Mouse (Mus musculus) cortical plate, adult 2 months (tissue): ENCODE measurements around the gene Ago3. TPM values are rescaled to one million over a fixed set of nuclear protein-coding genes. Genes with fewer than 3 reads are reported as not detected.

ENCODE experiments used
- H3K27ac ChIP-seq: fragments of 200-500 bp; 2 replicates; pipeline ENCODE4 v1.5.1; 2012; ENCODE audit warnings: low read length, control low read depth, inconsistent platforms; ENCODE audit not compliant: insufficient read depth
- H3K4me1 ChIP-seq: fragments of 200-500 bp; 2 replicates; pipeline ENCODE4 v1.6.1; 2011; ENCODE audit warnings: low read length; ENCODE audit not compliant: control insufficient read depth, insufficient read depth
- H3K4me3 ChIP-seq: fragments of 200-500 bp; 2 replicates; pipeline ENCODE4 v1.5.1; 2011; ENCODE audit warnings: mild to moderate bottlenecking, low read length, control low read depth; ENCODE audit not compliant: insufficient read depth
- CTCF ChIP-seq: fragments of 200-500 bp; IDR thresholded peaks from 2 replicates; pipeline ENCODE4 v1.5.1; 2011; ENCODE audit warnings: mild to moderate bottlenecking, control low read depth, low read length; ENCODE audit not compliant: insufficient read depth; ENCODE audit errors: extremely low read depth
- POLR2A ChIP-seq: fragments of 200-500 bp; IDR thresholded peaks from 2 replicates; pipeline ENCODE4 v1.6.1; 2011; ENCODE audit warnings: mild to moderate bottlenecking, low read length, control low read depth; ENCODE audit not compliant: insufficient read depth; ENCODE audit errors: extremely low read depth
- polyA plus RNA-seq: library from polyadenylated mRNA; depleted of rRNA; stranded (reverse); fragments of >200 nt; gene quantifications from 2 replicates; pipeline ENCODE4 v1.2.3, GENCODE M21; 2012

Gene Ago3
- polyA plus RNA-seq, 1 experiment: 11.3 TPM

GRCm38 (mm10) chr4:126301584-126302309, 127.6 kb downstream of the Ago3 start:
- H3K4me3 ChIP-seq: no peak overlapping the region
- TF ChIP-seq CTCF (no peak), POLR2A (no peak)
- H3K4me1 ChIP-seq: no peaks in the 10 kb centered on the region
- no peak overlapping the region for H3K27ac ChIP-seq

GRCm38 (mm10) chr4:126300916-126301583, 128.3 kb downstream of the Ago3 start:
- no peaks in the 10 kb centered on the region for H3K4me1 ChIP-seq
- no peak overlapping the region for H3K27ac ChIP-seq
- H3K4me3 ChIP-seq: no peak overlapping the region
- TF ChIP-seq POLR2A: no peak
- TF ChIP-seq CTCF: no peak

- Histone ChIP-seq H3K4me3 (peak overlapping the region; percentile 14), H3K27ac (no peak overlapping the region), H3K4me1 (no peaks in the 10 kb centered on the region)
- TF ChIP-seq CTCF (no peak), POLR2A (no peak)
Measured at GRCm38 (mm10) chr4:126296617-126297101, 132.7 kb downstream of the Ago3 start.

GRCm38 (mm10) chr4:126295937-126296336, 133.4 kb downstream of the Ago3 start:
- no peaks in the 10 kb centered on the region for H3K4me1 ChIP-seq
- H3K27ac ChIP-seq: no peak overlapping the region
- TF ChIP-seq CTCF: no peak
- TF ChIP-seq POLR2A: no peak
- H3K4me3 ChIP-seq: no peak overlapping the region

- Histone ChIP-seq H3K27ac (no peak overlapping the region), H3K4me3 (no peak overlapping the region), H3K4me1 (no peaks in the 10 kb centered on the region)
- no peak for TF ChIP-seq CTCF
- no peak for TF ChIP-seq POLR2A
Measured at GRCm38 (mm10) chr4:126295152-126295551, 134.2 kb downstream of the Ago3 start.

GRCm38 (mm10) chr4:126291196-126291595, 138.2 kb downstream of the Ago3 start:
- no peak for TF ChIP-seq POLR2A
- Histone ChIP-seq H3K4me3 (no peak overlapping the region), H3K4me1 (no peaks in the 10 kb centered on the region), H3K27ac (no peak overlapping the region)

GRCm38 (mm10) chr4:126290314-126290713, 139.0 kb downstream of the Ago3 start:
- H3K27ac ChIP-seq: no peak overlapping the region

GRCm38 (mm10) chr4:126288085-126288666, 141.2 kb downstream of the Ago3 start:
- Histone ChIP-seq H3K4me3 (no peak overlapping the region), H3K4me1 (no peaks in the 10 kb centered on the region), H3K27ac (no peak overlapping the region)
- no peak for TF ChIP-seq POLR2A
- no peak for TF ChIP-seq CTCF

More at GRCm38 (mm10) chr4:126290314-126290713, 139.0 kb downstream of the Ago3 start:
- no peak overlapping the region for H3K4me3 ChIP-seq
- no peaks in the 10 kb centered on the region for H3K4me1 ChIP-seq
- TF ChIP-seq POLR2A (no peak), CTCF (no peak)

- TF ChIP-seq POLR2A (no peak), CTCF (no peak)
- Histone ChIP-seq H3K4me3 (no peak overlapping the region), H3K4me1 (no peaks in the 10 kb centered on the region), H3K27ac (no peak overlapping the region)
Measured at GRCm38 (mm10) chr4:126287302-126287995, 141.9 kb downstream of the Ago3 start.
